Mouse (Mus musculus) midbrain, embryonic 13.5 days (tissue): ENCODE results near the gene Pot1b. TPM values are rescaled to one million over a fixed set of nuclear protein-coding genes. Genes with fewer than 3 reads are reported as not detected.

Experiments used
- polyA plus RNA-seq: library from polyadenylated mRNA; unstranded; fragments of >200 nt; fragmentation: Nextera tagmentation; extraction: Ambion mirVana; gene quantifications from 2 replicates; pipeline ENCODE4 v1.2.1, GENCODE M21; 2015

The Pot1b gene
- polyA plus RNA-seq, 1 experiment from 2014 or later, result 13.6 TPM

Other genes starting within 250 kb of the Pot1b start
- not detected in 2 replicates for gene Vmn2r118, start 87.4 kb downstream of the Pot1b start, polyA plus RNA-seq
- gene Adgre4, start 37.4 kb upstream of the Pot1b start, polyA plus RNA-seq, result 0.10 and 0.17 TPM in 2 replicates
- gene Zfp119a, start 166.3 kb upstream of the Pot1b start, polyA plus RNA-seq, result 14.5 and 15.2 TPM in 2 replicates
- 16.3 and 19.2 TPM in 2 replicates for gene Zfp959, start 179.5 kb upstream of the Pot1b start, polyA plus RNA-seq
- 9.4 and 9.5 TPM in 2 replicates for gene Zfp119b, start 236.9 kb upstream of the Pot1b start, polyA plus RNA-seq
- gene Ebi3, start 240.0 kb upstream of the Pot1b start, polyA plus RNA-seq, result 4.7 and 5.1 TPM in 2 replicates
- gene Yju2, start 246.5 kb upstream of the Pot1b start, polyA plus RNA-seq, result 27.9 and 28.2 TPM in 2 replicates